ENCODE assay signal across 7 mouse cellular contexts in genomic region chr2:35273536-35273935, GRCm38 (mm10). TPM values are rescaled to one million over a fixed set of nuclear protein-coding genes. Genes with fewer than 3 reads are reported as not detected.
DNase-seq lines count a peak whose midpoint lies in the region; ATAC-seq and TF ChIP-seq lines count a peak whose summit lies in the region.

No protein-coding gene starts in this region.

- H3K4me3 ChIP-seq in thymus, adult 2 months (ENCODE audit: control insufficient read depth, insufficient read depth, low read length), result no peak overlapping the region
- H3K4me3 ChIP-seq in intestine, embryonic 15.5 days (replicated peaks), result no peak overlapping the region
- no peak overlapping the region for H3K4me3 ChIP-seq in lung, embryonic 16.5 days (ENCODE audit: low read length)

- peak overlapping the region; percentile 76 for H3K27ac ChIP-seq in thymus, adult 2 months (ENCODE audit: control insufficient read depth, insufficient read depth, low read length)
- H3K27ac ChIP-seq in intestine, embryonic 15.5 days, result peak overlapping the region; percentile 78
- peak overlapping the region; percentile 84 for H3K27ac ChIP-seq in lung, embryonic 16.5 days (ENCODE audit: low read length)

- no peaks in the 10 kb centered on the region for H3K36me3 ChIP-seq in thymus, adult 2 months (ENCODE audit: control insufficient read depth, insufficient read depth, low read length)
- no peaks in the 10 kb centered on the region for H3K36me3 ChIP-seq in intestine, embryonic 15.5 days
- no peaks in the 10 kb centered on the region for H3K36me3 ChIP-seq in lung, embryonic 16.5 days (ENCODE audit: control insufficient read depth, insufficient read depth, low read length)

- 66% methylated on average over 2 of the region's 2 CpGs for WGBS in thymus, adult 2 months
- 18% methylated on average over 2 of the region's 2 CpGs for WGBS in intestine, embryonic 15.5 days
- 24% methylated on average over 2 of the region's 2 CpGs for WGBS in lung, embryonic 16.5 days

- TF ChIP-seq CTCF in thymus, adult 2 months (IDR thresholded peaks at IDR 0.05; ENCODE audit: borderline replicate concordance, control insufficient read depth, extremely low read depth, insufficient read depth, low read length, poor library complexity), result no peak

- H3K4me2 ChIP-seq in intestine, embryonic 15.5 days (replicated peaks), result no peak overlapping the region
- no peak overlapping the region for H3K4me2 ChIP-seq in lung, embryonic 16.5 days (ENCODE audit: low read depth, low read length)

- H3K9ac ChIP-seq in intestine, embryonic 15.5 days, result no peak overlapping the region
- no peak overlapping the region for H3K9ac ChIP-seq in lung, embryonic 16.5 days (ENCODE audit: low read length)

- ATAC-seq in intestine, embryonic 15.5 days, result peak; percentile 60
- peak; percentile 75 for ATAC-seq in lung, embryonic 16.5 days (ENCODE audit: low read depth)
- ATAC-seq in inflammation-experienced regulatory T-cells, adult 6 months, result no peak

- no peak for DNase-seq in thymus, adult 2 months
- no peak for DNase-seq in thymus, postnatal 4 days
- peak; percentile 58 for DNase-seq in gastrocnemius, postnatal 10 days
- DNase-seq in retina, postnatal 1 day, result no peak

- peaks cover 41% of the 10 kb centered on the region for H3K4me1 ChIP-seq in thymus, adult 2 months (replicated peaks; ENCODE audit: control insufficient read depth, insufficient read depth, low read length)
- H3K4me1 ChIP-seq in intestine, embryonic 15.5 days (replicated peaks), result peaks cover 45% of the 10 kb centered on the region
- H3K4me1 ChIP-seq in lung, embryonic 16.5 days (replicated peaks; ENCODE audit: control insufficient read depth, insufficient read depth, low read length), result peaks cover 56% of the 10 kb centered on the region

- no peaks in the 10 kb centered on the region for H3K9me3 ChIP-seq in intestine, embryonic 15.5 days
- H3K9me3 ChIP-seq in lung, embryonic 16.5 days (ENCODE audit: control insufficient read depth, low read length), result no peaks in the 10 kb centered on the region

- TF ChIP-seq POLR2A in thymus, adult 2 months (IDR thresholded peaks at IDR 0.05; ENCODE audit: control insufficient read depth, extremely low read depth, insufficient read depth, low read length, poor library complexity), result no peak

- no peaks in the 10 kb centered on the region for H3K27me3 ChIP-seq in thymus, adult 2 months (ENCODE audit: control insufficient read depth, insufficient read depth, low read length)
- H3K27me3 ChIP-seq in intestine, embryonic 15.5 days (replicated peaks), result no peaks in the 10 kb centered on the region
- H3K27me3 ChIP-seq in lung, embryonic 16.5 days (ENCODE audit: control insufficient read depth, insufficient read depth, low read depth, low read length), result no peaks in the 10 kb centered on the region

RNA-seq across cellular contexts. Expression of gene Gsn, which starts 17.4 kb away (rescaled TPM):
- 393 and 535 TPM in 2 replicates for polyA plus RNA-seq in thymus, adult 2 months (2012; rRNA removed)
- 100 to 1,000 TPM; 209 to 218 TPM for total RNA-seq in gastrocnemius, postnatal 10 days (2021)
- 167 and 170 TPM in 2 replicates for polyA plus RNA-seq in intestine, embryonic 15.5 days (2015; fragmentation: Nextera tagmentation; extraction: Ambion mirVana)
- polyA plus RNA-seq in lung, embryonic 16.5 days (2015; fragmentation: Nextera tagmentation; extraction: Ambion mirVana), result 241 and 277 TPM in 2 replicates
- 10 to 100 TPM; 16.2 to 28.8 (median 25.4) TPM for polyA plus RNA-seq in inflammation-experienced regulatory T-cells, adult 6 months (2017; shearing (Covaris generic))
